Mouse (Mus musculus): Measurements from ENCODE around the gene Coro1c.

DNA sequence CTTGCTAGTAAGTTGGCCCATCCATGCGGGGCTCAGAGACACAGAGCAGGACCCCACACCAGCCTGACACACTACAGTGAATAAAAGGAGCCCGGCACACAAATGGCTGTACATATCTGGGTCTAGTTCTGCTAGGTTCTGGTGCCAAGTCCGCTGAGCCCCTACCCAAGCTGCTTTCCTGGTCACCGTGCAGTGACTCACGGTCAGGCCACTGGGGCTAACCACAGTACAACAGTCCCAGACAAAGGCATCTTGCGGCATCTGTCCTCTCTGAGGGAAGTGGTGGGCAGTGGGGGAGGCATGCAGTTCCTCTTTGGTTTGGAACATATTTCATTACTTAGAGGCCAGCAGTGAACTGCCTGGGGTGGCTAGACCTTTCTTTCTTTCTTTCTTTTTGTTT lies 36.6 kb upstream of the Coro1c start:
- no peak for TF ChIP-seq CTCF (IDR thresholded peaks at IDR 0.05; ENCODE audit: borderline replicate concordance, insufficient read depth, low read length)
- TF ChIP-seq POLR2A (IDR thresholded peaks at IDR 0.05; ENCODE audit: low read depth, low read length), result no peak

Data from embryonic fibroblast, embryonic 13.5 days (primary cell).